Mouse (Mus musculus) Patski (cell line): Measurements from ENCODE around the gene Myo1a. TPM values are rescaled to one million over a fixed set of nuclear protein-coding genes. Genes with fewer than 3 reads are reported as not detected.
A peak's percentile ranks its signal among the peaks of the same experiment; 100 is the strongest.
"Not testable (repeated sequence)": the region's sequence is repeated elsewhere in the genome, so short reads cannot be mapped to it uniquely, and the experiment has no call there.

ENCODE experiments used
- ATAC-seq: fragments of 100-300 bp; one replicate; pipeline ENCODE4 v1.8.0; 2021
- CTCF ChIA-PET: fragments of 350-600 bp; sonication (Branson Sonifier 250); formaldehyde crosslinking; loops from one replicate; lab custom pipeline; 2022; ENCODE audit warnings: inconsistent platforms; lab: Charles Lee
- POLR2A ChIA-PET: fragments of 350-600 bp; sonication (Branson Sonifier 250); formaldehyde crosslinking; loops from one replicate; lab custom pipeline; 2022; ENCODE audit warnings: antibody characterized with exemption, inconsistent platforms; lab: Charles Lee
- DNase-seq: peaks from one replicate; pipeline ENCODE4 v3.0.0-alpha.2; 2011; ENCODE audit warnings: low read depth, low spot score
- H3K27me3 ChIP-seq: fragments of 371-371 bp; one replicate; pipeline ENCODE4 v1.5.1; 2021
- CTCF ChIP-seq: fragments of 100-300 bp; IDR thresholded peaks from one replicate; pipeline ENCODE4 v1.5.1; 2021
- in situ Hi-C: fragments of 300-500 bp; cut with MboI; formaldehyde crosslinking; loops from 3 replicates; pipeline ENCODE4 v1.11.1; 2018; ENCODE audit warnings: low pct_unique_long_range_greater_than_20kb, mixed read lengths
- polyA plus RNA-seq: library from polyadenylated mRNA; unstranded; gene quantifications from one replicate; pipeline ENCODE4 v1.2.3, GENCODE M21; 2021

Gene Myo1a
- polyA plus RNA-seq, 1 experiment from 2014 or later: 0.17 TPM

DNA sequence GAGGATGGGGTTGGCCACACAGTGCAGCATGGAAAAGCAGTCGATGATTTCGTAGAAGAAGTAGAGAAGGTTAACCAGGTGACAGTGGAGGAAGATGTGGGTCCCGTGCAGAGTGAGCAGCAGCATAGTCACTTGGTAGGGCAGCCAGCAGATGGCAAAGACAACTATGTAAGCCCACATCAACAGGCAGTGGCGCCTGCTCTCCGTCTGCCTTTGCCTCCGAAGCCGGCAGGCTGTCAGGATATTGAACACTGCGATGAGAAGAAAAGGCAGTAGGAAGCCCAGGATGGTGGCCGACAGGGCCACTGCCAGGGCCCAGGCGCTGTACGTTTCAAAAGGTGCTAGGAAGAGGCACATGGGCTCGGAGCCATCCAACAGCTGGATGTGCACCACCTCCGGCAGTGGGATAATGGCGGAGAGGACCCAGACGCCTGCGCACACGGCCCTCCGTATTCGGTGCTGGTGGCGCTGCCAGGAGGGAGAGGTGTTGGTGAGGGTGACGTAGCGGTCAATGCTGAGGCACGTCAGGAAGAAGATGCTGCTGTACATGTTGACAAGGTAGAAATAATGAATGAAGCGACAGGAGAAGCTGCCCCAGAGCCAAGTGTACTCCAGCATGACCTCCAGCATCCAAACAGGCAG is 45.3 kb downstream of the Myo1a start:
- DNase-seq (no peak), ATAC-seq (no peak)
- in situ Hi-C loops: no loop called here

DNA sequence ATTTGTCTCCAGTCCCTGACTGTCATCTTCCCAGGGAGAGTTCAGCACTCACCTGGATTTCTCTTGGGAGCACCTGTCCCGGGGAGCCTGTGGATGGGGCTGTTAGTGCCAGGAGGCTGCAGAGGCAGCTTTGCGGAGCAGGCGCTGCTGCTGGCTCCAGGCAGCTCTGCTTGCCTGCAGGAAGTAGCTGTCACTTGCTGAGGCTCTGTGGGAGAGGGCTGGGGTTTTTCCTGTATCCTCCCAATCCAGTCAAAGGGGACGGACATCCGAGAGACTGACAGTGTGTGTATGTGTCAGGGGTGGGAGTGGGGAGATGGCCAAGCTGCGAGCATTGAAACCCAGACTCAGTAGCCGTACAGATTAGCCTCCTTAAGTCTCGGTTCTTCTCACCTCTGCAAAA is 46.6 kb downstream of the Myo1a start, which contains the start of gene Gpr182:
Gpr182 (minus strand) TSS at position 185 of the 400 bp plus-strand sequence.
- ATAC-seq (no peak), DNase-seq (no peak)
- H3K27me3 ChIP-seq: no peaks in the 10 kb centered on the region
- no peak for TF ChIP-seq CTCF
- ChIA-PET CTCF (no interaction called here), POLR2A (no interaction called here)
- in situ Hi-C loops: no loop called here

More for the DNA sequence above, 45.3 kb downstream of the Myo1a start:
- ChIA-PET CTCF (no interaction called here), POLR2A (interaction anchor here (0.6 kb wide), 1 partner anchor 10 kb away, joined by 3 read pairs; no protein-coding TSS in a partner anchor)
- TF ChIP-seq CTCF: no peak
- H3K27me3 ChIP-seq: no peaks in the 10 kb centered on the region

DNA sequence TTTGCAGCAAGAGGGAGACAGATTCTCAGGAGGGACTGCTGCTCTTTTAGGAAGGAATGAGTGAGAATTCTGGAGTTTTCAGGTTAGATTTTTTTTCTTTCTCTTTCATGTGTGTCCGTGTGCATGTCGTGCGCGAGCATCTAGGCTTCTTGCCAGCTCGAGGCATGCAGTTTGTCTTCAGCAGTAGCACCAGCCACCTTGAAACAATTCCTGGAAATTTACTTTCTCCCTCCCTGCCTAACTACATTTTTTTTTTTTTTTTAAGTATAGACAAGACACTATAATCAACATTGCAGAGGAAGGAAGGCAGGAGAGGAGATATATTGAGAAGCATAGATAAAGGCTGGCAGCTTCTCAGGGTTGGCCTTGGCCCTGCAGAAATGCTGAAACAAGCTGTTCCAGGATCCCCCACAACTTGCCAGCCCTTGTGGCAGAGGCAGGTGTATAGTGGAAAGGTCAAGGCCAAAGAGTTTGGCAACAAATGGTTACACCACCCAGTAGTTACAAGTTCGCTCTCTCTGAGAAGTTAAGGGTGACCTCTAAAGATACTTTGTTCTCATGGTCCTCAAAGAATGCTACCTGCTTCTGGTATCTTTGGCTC is 49.7 kb downstream of the Myo1a start:
- DNase-seq: no peak
- ATAC-seq: no peak
- POLR2A ChIA-PET: no interaction called here
- in situ Hi-C loops: no loop called here
- H3K27me3 ChIP-seq: no peaks in the 10 kb centered on the region
- CTCF ChIA-PET: no interaction called here
- no peak for TF ChIP-seq CTCF

DNA sequence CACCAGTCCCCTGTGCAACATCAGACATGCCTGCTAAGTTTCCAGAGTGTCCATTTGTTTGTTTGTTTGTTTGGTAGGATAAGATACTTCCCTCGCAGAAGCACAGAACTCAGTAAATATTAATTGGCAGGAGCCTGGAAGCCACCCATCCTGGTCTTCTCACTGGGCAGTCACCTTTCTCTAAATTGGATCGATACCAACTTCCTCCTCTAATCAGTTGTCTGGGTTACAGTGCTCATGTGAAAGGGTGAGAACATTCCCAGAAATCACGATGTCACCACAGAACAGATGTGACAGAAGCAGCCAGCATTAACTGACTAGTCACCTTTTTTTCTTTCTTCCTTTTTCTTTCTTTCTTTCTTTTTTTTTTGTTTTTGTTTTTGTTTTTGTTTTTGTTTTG is 50.3 kb downstream of the Myo1a start:
- no peaks in the 10 kb centered on the region for H3K27me3 ChIP-seq
- ChIA-PET POLR2A (no interaction called here), CTCF (interaction anchor here (1.1 kb wide), 1 partner anchor 11 kb away, joined by 3 read pairs; no protein-coding TSS in a partner anchor)
- TF ChIP-seq CTCF: no peak
- ATAC-seq: no peak
- in situ Hi-C loops: no loop called here
- no peak for DNase-seq

DNA sequence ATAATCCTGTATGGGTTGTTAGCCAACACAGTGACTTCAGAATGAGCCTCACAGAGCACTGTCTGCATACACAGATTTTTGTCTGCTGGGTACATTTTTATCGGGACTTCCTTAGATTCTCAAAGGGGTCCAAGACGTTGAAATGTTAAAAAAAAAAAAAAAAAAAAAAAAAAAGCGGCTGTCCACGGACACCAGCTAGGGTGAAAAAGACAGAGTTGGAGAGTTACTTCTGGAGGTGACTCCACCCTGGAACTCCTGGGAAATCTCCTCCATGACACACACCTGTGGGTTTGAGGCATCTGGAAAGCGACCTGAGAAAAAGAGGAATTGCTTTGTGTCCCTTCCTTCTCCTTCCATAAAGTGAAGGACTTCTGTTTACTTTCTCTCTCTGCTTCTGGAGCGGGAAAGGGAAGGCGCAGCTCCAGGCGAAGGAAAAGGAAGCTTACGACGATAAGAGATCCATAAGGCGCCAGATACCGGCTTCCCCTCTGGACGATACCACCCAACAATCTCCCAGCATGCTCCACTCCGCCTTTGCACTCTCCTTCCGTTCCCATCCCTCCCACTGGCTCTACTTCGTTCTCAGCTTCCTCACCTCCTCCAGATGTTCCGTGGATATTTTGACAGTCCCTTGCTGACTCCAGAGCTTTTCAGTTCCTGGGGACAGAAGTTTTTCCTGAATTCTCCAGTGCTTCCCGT is 50.9 kb downstream of the Myo1a start:
- ChIA-PET CTCF (interaction anchor here (1.1 kb wide), 1 partner anchor 11 kb away, joined by 3 read pairs; no protein-coding TSS in a partner anchor), POLR2A (interaction anchor here (0.7 kb wide), 1 partner anchor 398 kb away, joined by 4 read pairs; no protein-coding TSS in a partner anchor)
- ATAC-seq: no peak
- H3K27me3 ChIP-seq: no peaks in the 10 kb centered on the region
- TF ChIP-seq CTCF: no peak
- DNase-seq: no peak
- in situ Hi-C loops: no loop called here

DNA sequence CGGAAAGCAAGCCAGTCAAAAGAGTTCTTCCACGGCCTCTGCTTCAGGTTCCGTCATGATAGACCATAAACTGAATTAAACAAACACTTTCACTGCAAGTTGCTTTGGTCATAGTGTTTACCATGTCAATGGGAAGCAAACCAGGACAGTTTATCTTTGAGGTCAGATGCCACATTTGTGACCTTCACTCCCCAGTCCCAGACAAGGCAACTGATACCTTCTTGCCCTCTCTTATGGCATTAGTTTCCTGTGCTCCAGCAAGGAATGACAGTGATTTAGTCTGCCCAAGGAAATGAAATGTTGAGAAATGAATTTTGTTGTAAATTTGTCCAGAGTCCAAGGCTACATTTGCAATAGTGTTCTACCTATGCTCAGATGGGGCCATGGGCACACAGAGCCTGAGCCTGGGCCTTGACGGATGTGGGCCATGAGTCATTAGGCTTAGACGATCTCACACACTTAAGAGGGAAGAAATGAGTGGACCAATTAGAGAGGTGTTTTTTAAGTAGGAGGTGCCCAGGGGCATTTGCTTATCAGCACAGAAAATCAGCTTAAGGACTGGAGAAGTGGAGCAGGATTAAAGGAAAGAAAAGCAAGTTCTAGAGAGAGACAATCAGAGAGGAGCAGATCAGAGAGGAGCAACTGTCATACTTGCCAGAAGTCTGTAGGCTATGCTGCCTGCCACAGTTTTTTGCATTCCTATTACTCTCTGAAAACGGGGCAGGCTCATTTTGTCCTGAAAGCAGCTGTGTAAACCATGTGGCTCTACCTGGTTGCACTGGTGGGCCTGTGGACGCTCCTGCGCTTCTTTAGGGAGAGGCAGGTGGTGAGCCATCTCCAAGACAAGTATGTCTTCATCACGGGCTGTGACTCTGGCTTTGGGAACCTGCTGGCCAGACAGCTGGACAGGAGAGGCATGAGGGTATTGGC is 54.5 kb downstream of the Myo1a start, which contains the start of the genes Rdh1 and Rdh16f1:
Rdh1 (plus strand) TSS at position 541 of the 930 bp plus-strand sequence.
Rdh16f1 (plus strand) TSS at position 607 of the 930 bp plus-strand sequence.
- ChIA-PET POLR2A (no interaction called here), CTCF (no interaction called here)
- H3K27me3 ChIP-seq: no peaks in the 10 kb centered on the region
- in situ Hi-C loops: loop anchor here (10.0 kb wide), 1 partner anchor 115 kb away; no protein-coding TSS in a partner anchor
- ATAC-seq: no peak
- DNase-seq: no peak
- TF ChIP-seq CTCF: no peak

DNA sequence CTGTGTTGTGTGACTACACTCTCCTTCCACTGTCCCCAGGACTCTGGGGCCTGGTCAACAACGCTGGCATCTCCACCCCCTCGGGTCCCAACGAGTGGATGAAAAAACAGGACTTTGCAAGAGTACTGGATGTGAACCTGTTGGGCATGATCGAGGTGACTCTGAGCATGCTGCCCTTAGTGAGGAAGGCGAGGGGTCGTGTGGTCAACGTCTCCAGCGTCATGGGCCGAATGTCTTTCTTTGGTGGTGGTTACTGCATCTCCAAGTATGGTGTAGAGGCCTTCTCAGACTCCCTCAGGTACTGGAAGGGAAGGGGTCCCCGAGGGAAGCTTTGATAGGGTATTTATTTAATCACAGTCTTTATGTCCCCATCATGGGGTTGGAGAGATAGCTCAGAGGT is 58.0 kb downstream of the Myo1a start:
- in situ Hi-C loops: loop anchor here (10.0 kb wide), 1 partner anchor 112 kb away; no protein-coding TSS in a partner anchor
- ATAC-seq, POLR2A ChIA-PET, DNase-seq, CTCF ChIA-PET, H3K27me3 ChIP-seq: not testable (repeated sequence)

DNA sequence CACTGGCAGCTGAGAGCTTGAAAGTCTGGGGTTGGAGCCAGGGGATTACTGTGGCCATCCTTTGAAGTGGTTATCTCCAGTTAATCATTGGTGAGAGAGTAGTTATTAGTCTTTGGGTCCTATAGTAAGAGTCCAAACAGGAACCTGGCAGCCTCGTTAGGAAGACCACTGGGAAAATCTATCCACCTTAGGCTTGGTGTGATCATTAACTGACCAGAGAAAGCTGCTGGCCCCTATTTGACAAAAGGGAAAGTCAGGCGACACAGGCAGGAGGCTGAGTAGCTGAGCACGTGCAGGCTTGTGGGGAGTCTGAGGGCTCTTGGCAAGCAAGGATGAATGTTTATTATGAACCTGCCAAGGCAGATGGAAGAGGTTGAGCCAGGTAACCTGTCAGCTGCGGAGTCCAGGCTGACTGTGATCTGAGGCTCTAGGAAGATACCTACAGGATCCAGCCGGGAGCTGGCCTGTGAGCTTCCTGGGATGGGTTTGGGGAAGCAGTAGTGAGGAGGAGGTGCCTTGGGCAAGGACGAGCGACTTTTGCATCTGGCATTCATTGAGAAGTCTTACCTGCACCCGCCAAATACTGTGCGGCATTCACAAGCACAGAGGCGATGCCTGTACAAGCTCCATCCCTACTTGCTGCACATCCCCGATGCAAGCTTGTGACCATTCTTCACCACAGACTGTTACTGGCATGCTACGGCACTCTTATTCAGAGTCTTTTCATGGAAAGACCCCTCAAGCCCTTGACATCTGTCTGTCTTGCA is 59.1 kb downstream of the Myo1a start:
- CTCF ChIA-PET: interaction anchor here (1.0 kb wide), 1 partner anchor 150 kb away, joined by 3 read pairs; no protein-coding TSS in a partner anchor
- in situ Hi-C loops: loop anchor here (10.0 kb wide), 1 partner anchor 111 kb away; no protein-coding TSS in a partner anchor

DNA sequence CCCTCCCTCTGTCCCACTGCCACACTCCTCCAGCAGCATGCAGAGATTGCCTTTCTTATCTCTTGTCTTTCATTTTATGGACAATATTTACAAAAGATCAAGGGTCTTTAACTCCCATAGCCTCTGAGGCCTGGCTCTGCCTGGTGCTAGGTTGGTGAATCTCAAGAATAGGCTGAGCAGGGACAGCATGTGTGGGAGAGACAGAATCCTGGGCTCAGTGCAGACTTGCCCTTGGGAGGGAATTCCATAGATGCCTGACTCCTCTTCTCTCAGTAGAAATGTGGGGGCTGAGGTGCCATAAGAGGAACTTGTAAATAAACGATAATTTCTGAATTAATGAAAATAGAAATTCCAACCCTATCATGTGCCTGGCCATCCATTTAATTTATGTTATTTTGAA is 61.6 kb downstream of the Myo1a start:
- DNase-seq (no peak), ATAC-seq (no peak)
- POLR2A ChIA-PET: no interaction called here
- CTCF ChIA-PET: no interaction called here
- TF ChIP-seq CTCF: no peak
- in situ Hi-C loops: loop anchor here (10.0 kb wide), 1 partner anchor 108 kb away; no protein-coding TSS in a partner anchor
- no peaks in the 10 kb centered on the region for H3K27me3 ChIP-seq

More for the DNA sequence above, 59.1 kb downstream of the Myo1a start:
- DNase-seq: peak; percentile 81
- TF ChIP-seq CTCF: no peak
- H3K27me3 ChIP-seq: no peaks in the 10 kb centered on the region
- ATAC-seq: peak; percentile 45
- POLR2A ChIA-PET: no interaction called here

Other genes starting within 250 kb of the Myo1a start
- 0.80 TPM for gene Stac3, start 203.5 kb upstream of the Myo1a start, polyA plus RNA-seq
- gene Ndufa4l2, start 190.2 kb upstream of the Myo1a start, polyA plus RNA-seq: 0.18 TPM
- 144 TPM for gene Shmt2, start 182.7 kb upstream of the Myo1a start, polyA plus RNA-seq
- 6.0 TPM for gene Nxph4, start 170.6 kb upstream of the Myo1a start, polyA plus RNA-seq
- 62.5 TPM for gene Lrp1, start 84.0 kb upstream of the Myo1a start, polyA plus RNA-seq
- 67.3 TPM for gene Stat6, start 62.2 kb upstream of the Myo1a start, polyA plus RNA-seq
- gene Nemp1, start 38.3 kb upstream of the Myo1a start, polyA plus RNA-seq: 8.0 TPM
- 31.8 TPM for gene Nab2, start 36.6 kb upstream of the Myo1a start, polyA plus RNA-seq
- gene Tac2, start 19.3 kb downstream of the Myo1a start, polyA plus RNA-seq: not detected
- 7.5 TPM for gene Zbtb39, start 34.4 kb downstream of the Myo1a start, polyA plus RNA-seq
- 0.49 TPM for gene Gpr182, start 46.6 kb downstream of the Myo1a start, polyA plus RNA-seq
- gene Rdh1, start 54.6 kb downstream of the Myo1a start, polyA plus RNA-seq: 0.05 TPM
- gene Rdh16f1, start 54.6 kb downstream of the Myo1a start, polyA plus RNA-seq: 0.18 TPM
- gene Rdh9, start 71.2 kb downstream of the Myo1a start, polyA plus RNA-seq: not detected
- gene Rdh16, start 96.0 kb downstream of the Myo1a start, polyA plus RNA-seq: 0.03 TPM
- gene Rdh19, start 144.8 kb downstream of the Myo1a start, polyA plus RNA-seq: not detected
- not detected for gene Rdh16f2, start 161.3 kb downstream of the Myo1a start, polyA plus RNA-seq
- gene Rdh7, start 183.6 kb downstream of the Myo1a start, polyA plus RNA-seq: not detected
- gene Sdr9c7, start 193.3 kb downstream of the Myo1a start, polyA plus RNA-seq: not detected